Mouse (Mus musculus): ENCODE results near the gene Pnkp.

DNA sequence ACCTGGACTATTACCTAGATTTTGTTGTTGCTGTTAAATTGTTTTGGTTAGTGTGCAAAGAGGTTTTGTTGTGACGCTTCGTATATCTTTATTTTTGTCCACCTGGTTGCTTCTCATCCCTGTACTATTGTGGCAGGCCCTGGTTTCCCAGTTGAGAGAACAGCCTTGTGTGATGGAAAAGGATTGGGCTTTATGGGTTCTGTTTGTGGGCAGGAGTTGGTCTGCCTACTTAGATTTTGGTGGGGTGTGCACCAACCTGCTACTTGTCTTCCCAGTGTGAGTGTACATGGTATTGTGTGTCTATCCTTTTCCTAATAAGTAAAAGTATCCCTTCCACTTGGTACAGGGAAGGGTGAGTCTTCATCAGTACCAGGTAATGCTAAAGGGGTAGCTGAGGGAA, 37.5 kb upstream of the Pnkp start:
- TF ChIP-seq CTCF (IDR thresholded peaks at IDR 0.05; ENCODE audit: low read depth) (no peak), EP300 (IDR thresholded peaks at IDR 0.05; ENCODE audit: low read depth) (no peak)

All from liver, embryonic 14.5 days (tissue).